Mouse (Mus musculus) T-helper 2 cell (primary cell): Measurements from ENCODE around the gene Pgam1.
"Not testable (repeated sequence)": the region's sequence is repeated elsewhere in the genome, so short reads cannot be mapped to it uniquely, and the experiment has no call there.

Experiments used
- in situ Hi-C: fragments of 300-600 bp; cut with MboI, MseI; formaldehyde crosslinking; loops from one replicate; pipeline ENCODE4 v1.15.1; 2025; ENCODE audit warnings: high pct_unique_total_duplicates

Pgam1 gene

DNA sequence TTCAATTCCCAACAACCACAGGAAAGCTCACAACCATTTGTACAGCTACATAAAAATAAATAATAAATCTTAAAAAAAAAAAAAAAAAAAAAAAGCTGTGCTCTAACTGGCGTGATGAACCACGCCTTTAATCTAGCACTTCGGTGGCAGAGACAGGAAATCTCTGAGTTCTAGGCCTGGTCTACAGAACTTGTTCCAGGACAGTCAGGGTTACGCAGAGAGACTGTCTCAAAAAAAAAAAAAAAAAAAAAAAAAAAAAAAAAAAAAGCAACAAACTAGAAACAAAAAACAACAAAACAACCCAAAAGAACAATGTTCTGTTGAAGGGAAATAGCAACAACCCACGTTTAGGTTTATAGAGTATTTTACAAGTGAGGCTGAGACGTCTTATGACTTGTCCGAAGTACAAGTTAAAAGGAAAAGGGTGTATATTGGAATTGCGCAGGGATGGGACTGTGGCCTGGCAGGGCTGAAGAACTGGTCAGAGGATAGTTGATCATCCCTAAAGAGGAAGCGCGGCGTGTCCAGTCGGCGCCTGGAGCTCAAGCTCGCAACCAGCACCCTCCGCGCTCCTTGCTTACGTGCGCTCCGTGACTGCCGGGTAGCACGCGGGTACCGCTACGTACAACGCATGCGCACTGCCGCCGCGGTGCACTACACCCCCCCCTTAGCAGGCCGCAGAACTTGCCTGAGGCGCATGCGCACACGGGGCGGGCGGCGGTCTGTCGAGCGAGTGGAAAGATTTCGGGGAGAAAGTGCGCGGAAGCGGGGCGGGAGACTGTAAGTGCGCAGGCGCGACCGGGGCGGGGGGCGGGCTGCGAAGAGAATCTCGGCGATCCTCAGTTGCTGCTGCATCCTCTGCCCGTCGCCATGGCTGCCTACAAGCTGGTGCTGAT lies at the start of gene Pgam1:
TSS of gene Pgam1 (plus strand) at position 746 of the 896 bp plus-strand sequence.
- in situ Hi-C loops: no loop called here

DNA sequence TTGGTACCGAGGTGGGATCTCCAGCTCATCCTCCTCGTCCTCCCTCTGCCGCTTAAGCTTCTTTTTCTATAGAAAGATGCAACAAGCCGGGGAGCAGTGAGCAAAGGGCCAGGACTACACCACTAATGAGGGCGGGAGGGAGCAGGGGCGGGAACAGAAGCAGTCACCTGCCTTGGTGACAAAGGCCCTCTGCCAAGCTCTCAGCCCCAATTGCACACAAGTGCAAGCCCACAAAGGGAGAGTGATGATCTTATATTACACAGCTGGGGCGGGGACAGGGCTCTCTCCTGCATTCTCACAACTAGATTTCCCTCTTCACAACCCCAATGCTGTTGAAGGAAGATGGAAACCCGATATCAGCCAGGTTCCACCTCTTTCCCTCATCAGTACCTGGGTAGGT lies 45.0 kb upstream of the Pgam1 start:
- in situ Hi-C loops: no loop called here

DNA sequence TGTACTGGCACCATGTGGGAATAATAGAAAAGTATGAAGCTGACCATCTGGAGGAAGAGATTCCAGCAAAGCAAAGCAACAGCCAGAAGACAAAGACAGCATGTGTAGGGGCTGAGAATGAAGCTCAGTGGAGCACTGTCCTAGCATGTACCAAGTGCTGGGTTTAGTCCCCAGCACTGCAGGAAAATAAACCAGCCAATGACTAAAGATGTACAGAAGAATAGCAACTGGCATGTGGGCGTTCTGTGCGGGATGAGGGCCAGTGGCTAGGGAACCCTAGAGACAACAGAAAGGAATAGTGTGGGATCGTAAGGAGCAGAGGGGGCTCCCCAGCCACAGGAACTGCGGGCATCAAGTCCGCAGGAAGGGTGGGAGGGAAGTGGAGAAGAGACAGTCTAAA lies 42.4 kb upstream of the Pgam1 start:
- in situ Hi-C loops: no loop called here

DNA sequence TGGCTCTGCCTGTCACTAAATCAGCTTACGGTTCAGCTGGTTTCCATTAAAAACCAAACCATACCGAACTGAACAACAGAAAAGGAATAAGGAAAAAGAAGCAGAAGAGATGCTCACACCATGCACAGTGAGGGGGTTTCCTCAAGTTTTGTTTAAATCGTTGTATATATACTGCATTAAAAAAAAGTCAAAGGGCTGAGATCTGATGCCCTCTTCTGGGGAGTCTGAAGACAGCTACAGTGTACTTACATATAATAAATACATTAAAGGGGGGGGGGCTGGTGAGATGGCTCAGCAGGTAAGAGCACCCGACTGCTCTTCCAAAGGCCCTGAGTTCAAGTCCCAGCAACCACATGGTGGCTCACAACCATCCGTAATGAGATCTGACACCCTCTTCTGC lies 41.8 kb upstream of the Pgam1 start:
- in situ Hi-C loops: not testable (repeated sequence)

DNA sequence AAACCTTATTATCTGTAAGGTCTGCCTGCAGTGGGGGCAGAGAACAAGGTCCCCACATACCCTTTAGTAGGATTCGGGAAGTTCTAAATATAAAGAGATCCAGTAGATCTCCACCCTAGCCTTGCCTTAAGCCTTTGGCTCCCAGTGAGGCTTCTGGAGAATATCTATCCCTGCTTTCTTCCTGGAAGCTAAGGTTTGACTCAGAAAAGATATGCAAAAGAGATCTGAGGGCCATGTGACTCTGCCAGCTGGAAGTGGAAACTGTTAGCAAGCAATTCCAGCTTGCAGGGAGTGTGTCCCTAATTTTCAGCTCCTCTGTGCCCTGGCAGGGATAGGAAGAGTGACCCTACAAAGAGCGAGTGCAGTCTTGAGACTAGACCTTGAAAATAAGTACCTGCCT lies 39.4 kb upstream of the Pgam1 start:
- in situ Hi-C loops: no loop called here

DNA sequence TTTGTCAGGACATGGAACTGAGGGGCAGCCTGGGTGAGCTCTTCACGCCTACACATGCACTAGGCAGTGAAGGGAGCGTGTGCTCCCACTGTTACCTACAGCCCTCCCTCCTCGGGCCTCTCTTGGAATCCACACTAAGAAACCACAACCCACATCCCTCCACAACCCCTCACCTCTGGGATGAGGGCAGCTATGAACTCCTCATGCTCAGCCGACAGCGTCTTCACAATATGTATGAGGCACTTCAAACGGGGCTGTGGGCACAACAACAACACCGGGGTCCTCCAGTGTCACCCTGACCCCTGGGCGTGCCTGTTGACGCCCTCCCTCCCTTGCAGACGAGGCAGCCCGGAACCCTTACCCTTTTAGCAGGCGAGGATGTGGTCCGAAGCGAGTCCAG lies 37.4 kb upstream of the Pgam1 start:
- in situ Hi-C loops: no loop called here

DNA sequence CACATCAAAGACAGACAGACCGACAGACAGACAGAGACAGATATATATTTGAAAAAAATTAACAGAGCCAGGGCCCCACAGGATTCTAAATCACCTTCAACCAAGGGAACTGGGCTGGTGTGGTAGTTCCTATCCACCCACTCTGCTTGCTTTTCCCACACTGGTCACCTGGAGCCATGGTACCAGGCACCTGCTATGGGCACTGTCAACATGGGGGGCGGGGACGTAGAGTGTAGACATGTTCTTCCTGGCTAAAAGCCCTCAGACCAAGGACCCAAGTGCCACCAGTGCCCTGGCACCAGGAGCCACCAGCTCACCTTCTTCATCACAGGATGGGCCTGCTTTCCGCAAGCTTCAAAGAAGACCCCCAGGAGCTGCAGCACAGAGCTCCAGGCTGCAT lies 29.9 kb upstream of the Pgam1 start:
- in situ Hi-C loops: no loop called here

DNA sequence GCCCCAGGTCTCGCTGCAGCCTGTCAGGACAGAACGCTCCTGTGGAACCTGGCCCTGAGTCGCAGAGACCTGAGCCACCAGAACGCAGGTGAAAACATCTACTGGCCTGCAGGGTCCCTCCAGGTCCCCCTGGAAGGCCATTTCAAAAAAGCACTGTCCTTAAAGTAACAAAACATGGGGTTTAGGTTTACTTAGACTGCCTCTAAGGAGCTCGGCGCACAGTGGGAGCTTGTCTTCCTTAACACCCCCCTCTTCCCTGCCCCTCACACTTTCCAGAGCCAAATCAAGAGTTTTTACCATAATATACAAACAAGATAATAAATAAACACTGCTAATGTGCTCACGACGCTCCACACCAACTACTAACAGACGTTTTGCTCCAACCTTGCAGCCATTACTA lies 27.8 kb upstream of the Pgam1 start:
- in situ Hi-C loops: no loop called here

DNA sequence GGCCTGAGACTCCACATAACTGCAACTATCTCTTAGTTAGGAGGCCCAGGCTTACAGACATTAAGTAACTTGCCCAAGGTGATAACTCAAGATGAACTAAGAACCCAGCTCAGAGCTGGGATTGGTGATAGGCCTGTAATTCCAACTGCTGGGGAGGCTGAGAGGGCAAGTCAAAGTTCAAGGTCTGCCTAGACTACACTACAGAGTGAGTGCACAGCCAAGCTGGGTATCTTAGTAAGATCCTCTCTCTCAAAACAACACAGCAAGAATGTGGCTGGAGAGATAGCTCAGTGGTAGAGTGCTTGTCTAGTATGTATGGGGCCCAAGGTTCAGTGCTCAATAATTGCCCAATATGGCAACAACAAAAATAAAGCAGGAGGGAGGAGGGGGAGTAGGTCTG lies 23.5 kb upstream of the Pgam1 start:
- in situ Hi-C loops: loop anchor here (5.0 kb wide), 1 partner anchor 81 kb away; no protein-coding TSS in a partner anchor

DNA sequence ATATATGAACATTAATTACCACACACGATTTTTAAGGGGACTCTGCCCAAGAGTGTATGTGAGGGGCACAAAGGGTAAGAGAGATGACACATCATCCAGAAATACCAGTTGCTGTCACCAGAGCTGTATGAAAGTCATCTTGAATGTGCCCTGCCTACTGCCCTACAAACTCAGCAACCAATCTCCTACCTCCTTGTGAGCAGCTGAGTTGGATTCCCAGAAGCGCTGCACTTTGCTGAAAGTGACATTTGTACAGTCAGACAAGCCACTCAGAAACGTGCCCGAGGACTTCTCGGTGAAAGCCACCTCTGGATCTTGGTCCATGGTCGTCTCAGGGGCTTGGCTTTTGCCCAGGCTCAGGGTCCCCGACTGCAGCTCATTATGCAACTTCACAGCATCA lies 16.8 kb upstream of the Pgam1 start:
- in situ Hi-C loops: no loop called here

DNA sequence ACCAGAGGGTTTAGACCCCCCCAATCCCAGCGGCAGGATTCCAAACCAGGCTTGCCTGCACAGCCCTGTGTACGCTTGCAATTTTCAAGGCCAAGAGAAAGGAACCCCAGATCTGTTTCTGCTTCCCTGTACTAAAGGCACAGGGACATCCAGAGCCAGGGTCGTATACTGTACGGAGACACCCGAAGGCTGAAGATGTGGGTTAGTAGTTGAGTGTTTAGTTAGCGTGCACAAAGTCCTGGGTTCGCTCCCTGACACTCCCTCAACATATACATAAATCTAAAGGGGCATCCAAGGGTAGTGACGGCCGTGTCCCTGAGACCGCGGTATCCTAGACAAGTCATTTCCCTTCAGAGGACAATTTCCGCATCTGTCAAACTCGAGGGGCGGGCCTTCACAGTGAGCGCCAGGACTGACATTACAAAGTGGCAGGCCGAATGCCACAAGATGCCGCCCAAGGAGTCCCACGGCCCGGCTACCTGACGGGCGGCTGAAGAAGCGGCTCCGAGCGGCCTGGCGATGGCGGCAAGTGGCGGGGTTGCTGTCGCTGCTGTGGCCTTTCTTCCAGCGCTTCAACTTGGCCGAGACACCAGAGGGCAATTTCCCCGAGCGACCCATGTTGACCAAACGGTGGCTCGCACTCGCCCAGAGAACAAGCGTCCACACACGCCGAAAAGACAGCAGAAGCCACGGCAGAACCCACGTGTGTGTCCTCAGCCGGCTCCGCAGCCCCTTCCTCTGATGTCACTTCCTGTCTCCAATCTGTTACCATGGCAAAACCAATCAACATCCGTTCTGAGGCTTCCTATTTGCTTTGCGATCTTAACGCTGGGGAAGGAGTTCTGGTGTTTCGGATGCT lies 16.0 kb upstream of the Pgam1 start, which contains the start of gene Rrp12:
TSS of gene Rrp12 (minus strand) at position 714 of the 859 bp plus-strand sequence.
- in situ Hi-C loops: no loop called here

DNA sequence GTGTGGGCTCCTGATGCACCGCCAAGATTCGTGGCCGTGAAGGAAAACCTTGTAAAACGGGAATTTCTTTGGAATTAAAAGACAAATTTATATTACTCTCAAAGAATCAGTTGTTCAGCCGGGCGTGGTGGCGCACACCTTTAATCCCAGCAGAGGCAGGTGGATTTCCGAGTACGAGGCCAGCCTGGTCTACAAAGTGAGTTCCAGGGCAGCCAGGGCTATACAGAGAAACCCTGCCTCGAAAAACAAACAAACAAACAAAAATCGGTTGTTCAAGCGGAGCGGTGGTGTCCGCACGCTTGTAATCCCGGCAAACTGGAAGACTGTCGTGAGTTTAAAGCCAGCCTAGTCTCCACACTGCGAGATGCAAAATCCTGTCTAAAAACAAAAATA lies 15.4 kb upstream of the Pgam1 start:
- in situ Hi-C loops: no loop called here

DNA sequence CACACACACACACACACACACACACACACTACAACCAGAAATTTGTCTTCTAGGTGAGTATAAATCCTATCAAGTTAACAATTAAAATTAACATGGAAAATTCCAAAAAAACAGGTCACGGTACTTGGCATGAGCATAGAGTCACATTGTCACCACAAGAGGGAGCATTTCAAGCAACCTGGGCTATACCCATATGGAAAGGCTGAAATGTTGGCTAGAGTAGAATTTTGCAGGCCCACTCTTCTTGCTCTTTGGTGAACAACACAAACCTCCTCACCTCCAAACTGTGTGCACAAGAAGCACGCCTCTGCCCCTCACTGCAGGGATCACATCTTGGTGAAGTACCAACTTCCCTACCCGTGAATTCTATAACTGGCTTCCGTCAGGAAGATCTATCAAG lies 12.9 kb upstream of the Pgam1 start:
- in situ Hi-C loops: no loop called here

DNA sequence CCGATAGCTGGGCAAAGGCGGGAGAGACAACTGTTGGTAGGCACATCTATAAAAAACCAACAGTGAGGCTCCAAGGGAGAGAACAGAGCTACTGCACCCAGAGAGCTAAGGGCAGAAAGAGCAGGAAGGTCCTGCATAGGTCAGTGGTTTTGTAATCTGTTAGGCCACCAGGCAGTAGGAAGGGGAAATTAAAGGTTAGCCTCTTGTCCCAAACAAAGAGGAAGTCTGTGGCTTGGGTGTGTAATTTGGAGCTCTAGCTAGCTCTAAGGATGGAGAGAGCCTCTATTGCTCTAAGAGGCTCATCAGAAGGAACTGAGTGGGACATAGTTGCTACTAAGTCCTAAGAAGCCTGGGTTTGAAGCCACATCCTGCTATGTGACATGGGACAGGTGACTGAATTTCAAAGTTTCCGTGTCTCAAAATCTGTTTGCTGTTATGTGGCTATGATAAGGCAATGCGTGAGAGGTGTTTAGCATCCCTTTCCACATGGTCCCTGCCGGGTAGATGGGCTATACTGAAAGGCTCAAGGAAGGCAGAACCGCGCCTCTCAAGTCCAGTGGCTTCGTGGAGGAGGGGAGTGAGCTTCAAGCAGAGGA lies 11.1 kb upstream of the Pgam1 start:
- in situ Hi-C loops: no loop called here

DNA sequence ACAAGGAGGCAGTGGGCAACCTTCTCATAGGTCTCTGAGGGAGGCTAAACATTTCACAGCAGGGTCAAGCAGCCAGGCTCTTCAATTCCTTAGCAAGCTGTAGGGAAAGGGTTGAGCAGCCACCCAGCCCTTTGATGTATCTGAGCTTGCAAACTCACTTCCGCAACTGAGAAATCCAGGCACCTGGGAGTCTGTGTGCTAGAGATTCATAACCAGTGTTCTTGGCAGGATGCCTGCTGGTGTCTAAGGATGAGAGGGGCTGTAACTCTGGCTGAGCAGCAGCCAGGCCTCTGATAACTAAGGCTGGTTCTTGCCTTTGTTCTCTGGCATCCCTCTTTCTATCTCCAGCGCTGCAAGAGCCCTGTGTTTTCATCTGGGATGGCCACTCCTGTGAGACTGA lies 10.0 kb upstream of the Pgam1 start:
- in situ Hi-C loops: no loop called here

DNA sequence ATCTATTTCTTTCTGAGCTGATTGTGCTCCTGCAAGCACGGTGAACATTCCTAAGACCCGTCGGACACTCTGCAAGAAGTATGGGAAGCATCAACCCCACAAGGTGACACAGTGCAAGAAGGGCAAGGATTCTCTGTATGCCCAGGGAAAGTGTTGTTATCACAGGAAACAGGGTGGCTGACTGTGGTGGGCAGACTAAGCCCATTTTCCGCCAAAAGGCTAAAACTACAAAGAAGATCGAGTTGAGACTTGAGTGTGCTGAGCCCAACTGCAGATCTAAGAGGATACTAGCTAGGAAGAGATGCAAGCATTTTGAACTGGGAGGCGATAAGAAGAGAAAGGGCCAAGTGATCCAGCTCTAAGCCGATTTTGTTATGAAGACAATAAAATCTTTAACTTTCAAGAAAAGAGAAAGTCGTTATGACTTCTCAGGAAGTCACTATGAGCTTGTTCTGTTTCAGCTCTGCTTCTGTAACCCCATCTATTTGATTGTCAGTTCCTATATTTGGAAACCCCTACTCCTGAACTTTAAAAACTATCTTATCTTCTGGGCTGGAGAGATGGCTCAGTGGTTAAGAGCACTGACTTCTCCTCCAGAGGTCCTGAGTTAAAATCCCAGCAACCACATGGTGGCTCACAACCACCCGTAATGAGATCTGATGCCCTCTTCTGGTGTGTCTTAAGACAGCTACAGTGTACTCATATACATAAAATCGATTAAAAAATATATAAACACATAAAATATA lies 8.7 kb upstream of the Pgam1 start:
- in situ Hi-C loops: no loop called here

DNA sequence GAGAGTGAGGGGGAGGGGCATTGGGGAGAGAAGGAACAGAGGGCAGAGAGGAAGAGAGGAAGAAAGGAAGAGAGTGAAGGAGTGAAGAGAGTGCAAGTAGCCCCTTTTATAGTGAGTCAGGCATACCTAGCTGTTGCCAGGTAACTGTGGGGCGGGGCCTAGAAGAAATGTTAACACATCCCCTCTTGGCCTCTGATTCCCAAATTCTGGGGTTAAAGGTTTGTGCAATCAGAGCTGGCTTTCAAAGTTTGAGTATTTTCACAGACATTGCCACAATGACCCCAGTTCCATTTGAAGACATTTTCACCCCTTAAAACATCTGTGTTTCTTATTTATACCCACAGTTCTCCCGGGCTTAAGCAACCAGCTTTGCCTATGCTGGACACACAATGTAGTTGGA lies 6.5 kb upstream of the Pgam1 start:
- in situ Hi-C loops: no loop called here

DNA sequence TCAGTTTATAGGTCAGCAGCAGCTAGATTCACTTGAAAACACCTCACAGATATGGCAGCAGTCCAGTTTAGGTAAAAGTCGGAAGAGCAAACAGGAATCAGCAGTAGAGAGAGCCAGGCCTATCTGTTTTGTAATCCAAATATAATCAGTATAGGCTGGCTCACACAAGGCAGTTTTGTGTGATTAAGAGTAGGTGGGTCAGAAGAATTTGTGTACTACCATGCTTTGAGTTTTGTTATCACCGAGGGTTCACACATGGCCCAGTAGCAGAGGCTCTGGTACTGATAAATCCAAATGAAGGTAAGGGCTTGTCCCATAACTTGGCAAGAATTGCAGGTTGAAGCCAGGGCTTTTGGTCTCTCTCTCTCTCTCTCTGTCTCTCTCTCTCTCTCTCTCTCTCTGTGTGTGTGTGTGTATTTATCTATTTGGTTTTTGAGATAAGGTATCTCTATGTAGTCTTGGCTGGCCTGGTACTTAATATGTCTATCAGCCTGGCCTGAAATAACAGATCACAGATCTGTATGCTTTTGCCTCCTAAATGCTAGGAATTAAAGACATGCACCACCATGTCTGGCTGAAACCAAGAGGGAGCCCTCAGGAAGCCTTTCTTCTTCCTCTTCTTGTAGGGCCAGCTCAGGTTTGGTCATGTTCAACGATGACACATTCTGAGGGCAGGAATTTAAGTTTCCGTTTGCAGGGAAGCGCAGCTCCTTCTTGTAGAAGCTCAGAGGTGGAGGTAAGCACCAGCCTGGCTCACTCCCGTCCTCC lies 5.2 kb upstream of the Pgam1 start:
- in situ Hi-C loops: no loop called here

DNA sequence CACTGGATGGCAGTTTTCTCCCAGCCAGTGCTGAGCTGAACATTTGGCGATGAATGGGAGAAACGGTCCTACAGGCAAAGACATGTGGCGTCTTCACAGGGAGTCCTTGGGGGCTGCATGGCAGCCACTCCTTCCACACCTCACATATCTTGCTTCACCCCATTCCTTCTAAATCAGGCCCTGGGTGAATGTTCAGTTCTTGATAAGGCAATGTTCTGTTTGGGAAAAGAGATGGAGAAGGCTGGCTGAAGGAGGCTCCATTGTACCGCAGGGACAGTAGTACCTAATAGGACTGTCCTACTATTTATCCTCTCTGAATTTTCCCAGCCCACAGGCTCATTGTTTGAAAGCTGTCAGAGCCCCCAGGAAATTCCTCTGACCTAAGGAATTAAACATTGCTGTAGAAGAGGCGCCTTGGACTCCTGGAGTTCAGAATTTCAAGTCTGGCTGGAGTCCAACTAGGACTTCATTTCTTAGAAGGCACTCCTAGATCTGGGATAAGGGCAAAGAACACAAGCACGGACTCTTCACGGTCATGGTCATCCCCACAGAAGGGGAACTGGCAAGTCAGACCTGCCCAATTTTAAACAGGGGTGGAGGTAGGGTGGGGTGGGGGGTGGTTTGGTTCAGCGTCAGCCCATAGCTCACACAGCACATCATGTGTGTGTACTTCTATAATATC lies 4.5 kb upstream of the Pgam1 start:
- in situ Hi-C loops: no loop called here

DNA sequence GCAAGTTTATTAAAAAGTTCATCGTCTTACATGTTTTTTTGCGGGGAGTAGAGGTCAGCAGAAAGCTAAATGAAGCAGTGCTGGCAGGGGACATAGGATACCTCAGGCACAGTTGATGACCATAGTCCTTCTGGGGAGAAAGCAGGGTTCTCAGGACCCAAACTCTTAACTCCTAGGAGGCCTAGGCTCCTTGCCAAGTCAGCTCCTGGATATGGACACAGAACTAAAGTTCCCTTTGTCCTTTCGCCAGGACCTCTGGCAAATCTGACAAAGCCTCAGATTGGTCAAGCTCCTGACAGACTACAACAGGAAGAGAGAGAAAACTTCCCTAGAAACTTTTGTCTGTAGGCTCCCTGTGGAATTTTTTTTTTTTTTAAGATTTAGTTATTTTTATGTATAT lies 3.0 kb upstream of the Pgam1 start:
- in situ Hi-C loops: no loop called here
